Mouse (Mus musculus) ES-E14 (cell line): Measurements from ENCODE around the gene Tmem201.

ENCODE experiments used
- CHD2 ChIP-seq: IDR thresholded peaks from 2 replicates; pipeline ENCODE4 v1.6.1; 2014; ENCODE audit warnings: mild to moderate bottlenecking, low read depth, low read length, inconsistent platforms
- HCFC1 ChIP-seq: IDR thresholded peaks from 2 replicates; pipeline ENCODE4 v1.6.1; 2012; ENCODE audit warnings: low read length, inconsistent platforms, borderline replicate concordance; ENCODE audit not compliant: insufficient read depth
- MAFK ChIP-seq: IDR thresholded peaks from 2 replicates; pipeline ENCODE4 v1.6.1; 2014; ENCODE audit warnings: mild to moderate bottlenecking, low read depth, low read length, inconsistent platforms; ENCODE audit not compliant: insufficient read depth
- ZC3H11A ChIP-seq: IDR thresholded peaks from 2 replicates; pipeline ENCODE4 v1.6.1; 2012; ENCODE audit warnings: low read depth, mild to moderate bottlenecking, inconsistent platforms, low read length, borderline replicate concordance

DNA sequence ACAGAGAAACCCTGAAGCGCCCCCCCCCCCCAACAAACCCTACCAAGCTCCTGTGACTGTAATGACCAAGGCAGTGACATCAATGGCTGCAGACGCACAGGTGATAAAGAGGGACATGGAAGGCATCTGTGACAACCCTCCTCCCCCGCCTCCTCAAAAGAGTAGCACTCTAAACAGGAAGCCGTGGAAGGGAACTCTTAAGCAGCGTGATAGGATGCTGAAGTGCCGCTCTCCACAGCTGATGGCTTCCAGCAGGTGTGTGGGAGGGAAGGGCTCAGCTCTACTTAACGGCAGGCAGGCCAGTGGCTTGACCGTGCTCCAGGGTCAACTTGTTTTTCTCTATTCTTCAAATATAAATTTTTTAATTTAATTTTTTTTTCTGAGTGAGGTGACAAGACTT lies 16.7 kb downstream of the Tmem201 start:
- TF ChIP-seq ZC3H11A (no peak), MAFK (no peak), CHD2 (no peak), HCFC1 (no peak)
